Mouse (Mus musculus): ENCODE results near the gene Ube2b. TPM values are rescaled to one million over a fixed set of nuclear protein-coding genes. Genes with fewer than 3 reads are reported as not detected.

Ube2b gene
- polyA plus RNA-seq, 1 experiment from 2014 or later: 263 TPM

GRCm38 (mm10) chr11:51967443-51968401, 32.8 kb downstream of the Ube2b start, which contains the start of gene Cdkn2aipnl:
TSS of gene Cdkn2aipnl (plus strand) at chr11:51967661.
- no peaks in the 10 kb centered on the region for H3K9me3 ChIP-seq (replicated peaks)
- 0 out of 2 replicates have a peak, but pooled peaks cover 4% of the 10 kb centered on the region for H3K27me3 ChIP-seq (replicated peaks)
- peak; percentile 94 for ATAC-seq (ENCODE audit: insufficient number of reproducible peaks, low FRiP score)
- peaks cover 10% of the 10 kb centered on the region for H3K4me1 ChIP-seq (replicated peaks)
- 0 out of 2 replicates have a peak within 1 kb of the TSS, but pooled peaks have one; percentile 3 for H3K27ac ChIP-seq (ENCODE audit: poor library complexity, severe bottlenecking)
- WGBS: 3% methylated on average over 63 of the region's 63 CpGs
- H3K36me3 ChIP-seq: peaks cover 27% of the 10 kb centered on the region
- peak within 1 kb of the TSS; percentile 77 for H3K9ac ChIP-seq
- peak within 1 kb of the TSS; percentile 78 for H3K4me2 ChIP-seq
- H3K4me3 ChIP-seq: peak within 1 kb of the TSS; percentile 60

GRCm38 (mm10) chr11:51966651-51967050, 33.9 kb downstream of the Ube2b start:
- Histone ChIP-seq H3K4me2 (no peak overlapping the region), H3K4me3 (no peak overlapping the region), H3K27ac (ENCODE audit: poor library complexity, severe bottlenecking) (no peak overlapping the region), H3K27me3 (replicated peaks) (0 out of 2 replicates have a peak, but pooled peaks cover 4% of the 10 kb centered on the region), H3K9ac (no peak overlapping the region), H3K4me1 (replicated peaks) (peaks cover 10% of the 10 kb centered on the region), H3K9me3 (replicated peaks) (no peaks in the 10 kb centered on the region), H3K36me3 (peaks cover 17% of the 10 kb centered on the region)
- no peak for ATAC-seq (ENCODE audit: insufficient number of reproducible peaks, low FRiP score)
- WGBS: 67% methylated on average over 5 of the region's 5 CpGs

- H3K9me3 ChIP-seq (replicated peaks): no peaks in the 10 kb centered on the region
- H3K4me3 ChIP-seq: no peak overlapping the region
- no peak overlapping the region for H3K4me2 ChIP-seq
- no peak overlapping the region for H3K9ac ChIP-seq
- no peak overlapping the region for H3K27ac ChIP-seq (ENCODE audit: poor library complexity, severe bottlenecking)
- 0 out of 2 replicates have a peak, but pooled peaks cover 3% of the 10 kb centered on the region for H3K4me1 ChIP-seq (replicated peaks)
- no peaks in the 10 kb centered on the region for H3K36me3 ChIP-seq
- ATAC-seq (ENCODE audit: insufficient number of reproducible peaks, low FRiP score): no peak
- 0 out of 2 replicates have a peak, but pooled peaks cover 10% of the 10 kb centered on the region for H3K27me3 ChIP-seq (replicated peaks)
- 83% methylated on average over 7 of the region's 7 CpGs for WGBS
Observed at GRCm38 (mm10) chr11:51962277-51962676, 38.3 kb downstream of the Ube2b start.

- no peaks in the 10 kb centered on the region for H3K36me3 ChIP-seq
- no peak overlapping the region for H3K9ac ChIP-seq
- no peaks in the 10 kb centered on the region for H3K4me1 ChIP-seq (replicated peaks)
- no peak overlapping the region for H3K4me2 ChIP-seq
- 0 out of 2 replicates have a peak, but pooled peaks cover 10% of the 10 kb centered on the region for H3K27me3 ChIP-seq (replicated peaks)
- H3K9me3 ChIP-seq (replicated peaks): no peaks in the 10 kb centered on the region
- ATAC-seq (ENCODE audit: insufficient number of reproducible peaks, low FRiP score): no peak
- no peak overlapping the region for H3K27ac ChIP-seq (ENCODE audit: poor library complexity, severe bottlenecking)
- 79% methylated on average over 8 of the region's 8 CpGs for WGBS
- H3K4me3 ChIP-seq: no peak overlapping the region
Observed at GRCm38 (mm10) chr11:51961761-51962160, 38.8 kb downstream of the Ube2b start.

- Histone ChIP-seq H3K9me3 (replicated peaks) (no peaks in the 10 kb centered on the region), H3K4me1 (replicated peaks) (no peaks in the 10 kb centered on the region), H3K27ac (ENCODE audit: poor library complexity, severe bottlenecking) (no peak overlapping the region), H3K4me2 (no peak overlapping the region), H3K4me3 (no peak overlapping the region), H3K36me3 (no peaks in the 10 kb centered on the region), H3K9ac (no peak overlapping the region), H3K27me3 (replicated peaks) (0 out of 2 replicates have a peak, but pooled peaks cover 17% of the 10 kb centered on the region)
- no peak for ATAC-seq (ENCODE audit: insufficient number of reproducible peaks, low FRiP score)
- 72% methylated on average over 11 of the region's 11 CpGs for WGBS
Observed at GRCm38 (mm10) chr11:51960967-51961471, 39.5 kb downstream of the Ube2b start.

GRCm38 (mm10) chr11:51960061-51960460, 40.5 kb downstream of the Ube2b start:
- Histone ChIP-seq H3K9me3 (replicated peaks) (no peaks in the 10 kb centered on the region), H3K4me3 (no peak overlapping the region), H3K4me1 (replicated peaks) (no peaks in the 10 kb centered on the region), H3K9ac (no peak overlapping the region), H3K27ac (ENCODE audit: poor library complexity, severe bottlenecking) (no peak overlapping the region), H3K4me2 (no peak overlapping the region), H3K36me3 (no peaks in the 10 kb centered on the region), H3K27me3 (replicated peaks) (0 out of 2 replicates have a peak, but pooled peaks cover 20% of the 10 kb centered on the region)
- 79% methylated on average over 4 of the region's 4 CpGs for WGBS
- ATAC-seq (ENCODE audit: insufficient number of reproducible peaks, low FRiP score): no peak

- 76% methylated on average over 5 of the region's 5 CpGs for WGBS
- H3K36me3 ChIP-seq: no peaks in the 10 kb centered on the region
- 0 out of 2 replicates have a peak, but pooled peaks cover 4% of the 10 kb centered on the region for H3K9me3 ChIP-seq (replicated peaks)
- no peak overlapping the region for H3K27ac ChIP-seq (ENCODE audit: poor library complexity, severe bottlenecking)
- ATAC-seq (ENCODE audit: insufficient number of reproducible peaks, low FRiP score): no peak
- H3K27me3 ChIP-seq (replicated peaks): 0 out of 2 replicates have a peak, but pooled peaks cover 19% of the 10 kb centered on the region
- H3K4me2 ChIP-seq: no peak overlapping the region
- H3K4me3 ChIP-seq: no peak overlapping the region
- no peak overlapping the region for H3K9ac ChIP-seq
- no peaks in the 10 kb centered on the region for H3K4me1 ChIP-seq (replicated peaks)
Observed at GRCm38 (mm10) chr11:51959511-51959910, 41.1 kb downstream of the Ube2b start.

GRCm38 (mm10) chr11:51957760-51958159, 42.8 kb downstream of the Ube2b start:
- WGBS: 85% methylated on average over 4 of the region's 4 CpGs
- no peaks in the 10 kb centered on the region for H3K36me3 ChIP-seq
- no peak overlapping the region for H3K4me2 ChIP-seq
- H3K9ac ChIP-seq: no peak overlapping the region
- H3K9me3 ChIP-seq (replicated peaks): 0 out of 2 replicates have a peak, but pooled peaks cover 4% of the 10 kb centered on the region
- ATAC-seq (ENCODE audit: insufficient number of reproducible peaks, low FRiP score): no peak
- H3K27ac ChIP-seq (ENCODE audit: poor library complexity, severe bottlenecking): no peak overlapping the region
- H3K4me1 ChIP-seq (replicated peaks): no peaks in the 10 kb centered on the region
- H3K4me3 ChIP-seq: no peak overlapping the region
- H3K27me3 ChIP-seq (replicated peaks): 0 out of 2 replicates have a peak, but pooled peaks cover 19% of the 10 kb centered on the region

GRCm38 (mm10) chr11:51956112-51956511, 44.5 kb downstream of the Ube2b start:
- Histone ChIP-seq H3K4me3 (no peak overlapping the region), H3K27ac (ENCODE audit: poor library complexity, severe bottlenecking) (no peak overlapping the region), H3K4me1 (replicated peaks) (0 out of 2 replicates have a peak, but pooled peaks cover 6% of the 10 kb centered on the region), H3K27me3 (replicated peaks) (0 out of 2 replicates have a peak, but pooled peaks cover 19% of the 10 kb centered on the region), H3K4me2 (no peak overlapping the region), H3K9ac (no peak overlapping the region), H3K9me3 (replicated peaks) (0 out of 2 replicates have a peak, but pooled peaks cover 4% of the 10 kb centered on the region), H3K36me3 (no peaks in the 10 kb centered on the region)
- ATAC-seq (ENCODE audit: insufficient number of reproducible peaks, low FRiP score): no peak
- 61% methylated on average over 9 of the region's 9 CpGs for WGBS

- H3K4me3 ChIP-seq: no peak overlapping the region
- 35% methylated on average over 5 of the region's 5 CpGs for WGBS
- H3K36me3 ChIP-seq: no peaks in the 10 kb centered on the region
- H3K4me1 ChIP-seq (replicated peaks): peaks cover 12% of the 10 kb centered on the region; the same call in 1 of the 2 replicates
- H3K27ac ChIP-seq (ENCODE audit: poor library complexity, severe bottlenecking): no peak overlapping the region
- H3K9me3 ChIP-seq (replicated peaks): 0 out of 2 replicates have a peak, but pooled peaks cover 4% of the 10 kb centered on the region
- ATAC-seq (ENCODE audit: insufficient number of reproducible peaks, low FRiP score): peak; percentile 48; the same call in 1 of the 2 replicates
- H3K4me2 ChIP-seq: no peak overlapping the region
- H3K9ac ChIP-seq: no peak overlapping the region
- H3K27me3 ChIP-seq (replicated peaks): peaks cover 18% of the 10 kb centered on the region; the same call in 1 of the 2 replicates
Observed at GRCm38 (mm10) chr11:51951861-51952420, 48.6 kb downstream of the Ube2b start.
